Mouse (Mus musculus): ENCODE measurements at regions not wholly inside any gene's neighbourhood (a gene's known extent, or its start where the extent isn't known, plus 50 kb on each side); places are given as distances from the start of the nearest gene placed in this dataset.

DNA sequence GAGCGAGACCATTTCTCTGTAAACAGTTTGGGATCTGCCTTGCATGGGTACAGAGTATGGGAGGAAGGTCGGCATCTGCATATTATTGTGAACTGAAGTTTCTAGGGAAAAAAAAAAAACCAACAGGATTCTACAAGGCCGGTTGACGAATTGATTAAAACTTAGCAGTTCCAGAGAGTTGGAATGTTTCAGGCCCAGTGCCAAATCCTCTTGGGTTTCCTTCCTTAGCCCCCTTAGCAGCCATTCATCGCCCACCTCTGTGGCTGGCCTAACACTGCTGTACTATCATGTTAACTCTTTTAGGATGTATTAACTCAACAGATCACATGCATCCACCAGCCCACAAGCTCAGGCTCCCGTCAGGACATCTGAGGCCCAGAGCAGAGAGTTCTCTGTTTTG is 107.9 kb downstream of the Cartpt start:
- TF ChIP-seq CTCF (IDR thresholded peaks at IDR 0.05; ENCODE audit: extremely low read depth, insufficient read depth, low read length) (no peak), POLR2A (IDR thresholded peaks at IDR 0.05; ENCODE audit: extremely low read depth, insufficient read depth, low read length) (no peak)

All from cortical plate, adult 2 months (tissue).